Comparison of ENCODE assay signal across 8 mouse cellular contexts in genomic region chr2:167688126-167688497, GRCm38 (mm10). TPM values are rescaled to one million over a fixed set of nuclear protein-coding genes. Genes with fewer than 3 reads are reported as not detected.
A peak's percentile ranks its signal among the peaks of the same experiment; 100 is the strongest.
DNase-seq lines count a peak whose midpoint lies in the region; ATAC-seq lines count a peak whose summit lies in the region.

No protein-coding gene starts in this region.

- peak; percentile 37 for DNase-seq in kidney, adult 18-20 months
- DNase-seq in kidney, adult 11 months: no peak
- peak; percentile 43 for DNase-seq in ES-CJ7 (ENCODE audit: low read depth, low spot score)
- DNase-seq in embryonic facial prominence, embryonic 10.5 days (ENCODE audit: low spot score): no peak
- no peak for DNase-seq in limb, embryonic 11.5 days (ENCODE audit: low spot score)
- DNase-seq in spleen, adult 12 weeks (ENCODE audit: low spot score): no peak

- H3K27ac ChIP-seq in embryonic facial prominence, embryonic 10.5 days (replicated peaks): no peak overlapping the region
- H3K27ac ChIP-seq in limb, embryonic 11.5 days (replicated peaks; ENCODE audit: low read depth, low read length): no peak overlapping the region
- no peak overlapping the region for H3K27ac ChIP-seq in neural tube, embryonic 13.5 days (replicated peaks)

- H3K27me3 ChIP-seq in embryonic facial prominence, embryonic 10.5 days (replicated peaks; ENCODE audit: low read depth, poor library complexity, severe bottlenecking): peaks cover 69% of the 10 kb centered on the region
- peaks cover 22% of the 10 kb centered on the region for H3K27me3 ChIP-seq in limb, embryonic 11.5 days (ENCODE audit: control insufficient read depth, insufficient read depth, low read length)
- peaks cover 79% of the 10 kb centered on the region for H3K27me3 ChIP-seq in neural tube, embryonic 13.5 days

- ATAC-seq in limb, embryonic 11.5 days (ENCODE audit: insufficient number of reproducible peaks, low FRiP score, low TSS enrichment, low read depth): peak; percentile 31
- ATAC-seq in neural tube, embryonic 13.5 days (ENCODE audit: low read depth): peak; percentile 44
- no peak for ATAC-seq in activated CD4-positive, CD25-positive, alpha-beta regulatory T cell, adult 4 months

- H3K4me3 ChIP-seq in embryonic facial prominence, embryonic 10.5 days: peak overlapping the region; percentile 78
- peak overlapping the region; percentile 54; the same call in 1 of the 2 replicates for H3K4me3 ChIP-seq in limb, embryonic 11.5 days (ENCODE audit: low read depth, low read length)
- peak overlapping the region; percentile 55 for H3K4me3 ChIP-seq in neural tube, embryonic 13.5 days

- H3K9me3 ChIP-seq in embryonic facial prominence, embryonic 10.5 days: no peaks in the 10 kb centered on the region
- H3K9me3 ChIP-seq in limb, embryonic 11.5 days (ENCODE audit: control insufficient read depth, low read length): no peaks in the 10 kb centered on the region
- H3K9me3 ChIP-seq in neural tube, embryonic 13.5 days: no peaks in the 10 kb centered on the region

- 21% methylated on average over 12 of the region's 12 CpGs for WGBS in embryonic facial prominence, embryonic 10.5 days
- 19% methylated on average over 12 of the region's 12 CpGs for WGBS in limb, embryonic 11.5 days
- 24% methylated on average over 12 of the region's 12 CpGs for WGBS in neural tube, embryonic 13.5 days

- peak overlapping the region; percentile 89 for H3K4me2 ChIP-seq in limb, embryonic 11.5 days (ENCODE audit: low read depth, severe bottlenecking)
- peak overlapping the region; percentile 70 for H3K4me2 ChIP-seq in neural tube, embryonic 13.5 days

- no peaks in the 10 kb centered on the region for H3K36me3 ChIP-seq in embryonic facial prominence, embryonic 10.5 days (replicated peaks)
- H3K36me3 ChIP-seq in limb, embryonic 11.5 days (ENCODE audit: control insufficient read depth, insufficient read depth, low read length): no peaks in the 10 kb centered on the region
- no peaks in the 10 kb centered on the region for H3K36me3 ChIP-seq in neural tube, embryonic 13.5 days

- peaks cover 30% of the 10 kb centered on the region for H3K4me1 ChIP-seq in embryonic facial prominence, embryonic 10.5 days
- H3K4me1 ChIP-seq in limb, embryonic 11.5 days (ENCODE audit: control insufficient read depth, insufficient read depth, low read length): peaks cover 9% of the 10 kb centered on the region; the same call in 1 of the 2 replicates
- H3K4me1 ChIP-seq in neural tube, embryonic 13.5 days (replicated peaks): peaks cover 20% of the 10 kb centered on the region

- no peak overlapping the region for H3K9ac ChIP-seq in limb, embryonic 11.5 days (ENCODE audit: low read length)
- H3K9ac ChIP-seq in neural tube, embryonic 13.5 days: peak overlapping the region; percentile 65; the same call in 1 of the 2 replicates

RNA-seq across cellular contexts. Expression of gene Cebpb, which starts 0.6 kb away (rescaled TPM):
- polyA plus RNA-seq in embryonic facial prominence, embryonic 10.5 days (2016; fragmentation: Nextera tagmentation; extraction: Ambion mirVana): 1.7 and 1.8 TPM in 2 replicates
- polyA plus RNA-seq in limb, embryonic 11.5 days (2014; fragmentation: Nextera tagmentation; extraction: Ambion mirVana): 2.6 and 4.1 TPM in 2 replicates
- 2.2 and 2.3 TPM in 2 replicates for polyA plus RNA-seq in neural tube, embryonic 13.5 days (2015; fragmentation: Nextera tagmentation; extraction: Ambion mirVana)
- 1 to 10 TPM in 1 of 2 experiments, under 1 TPM in 1; 0.32 to 2.6 TPM for polyA plus RNA-seq in activated CD4-positive, CD25-positive, alpha-beta regulatory T cell, adult 4 months (2017; shearing (Covaris generic))

RNA-seq across cellular contexts. Expression of gene Tmem189, which starts 1.5 kb away (rescaled TPM):
- polyA plus RNA-seq in embryonic facial prominence, embryonic 10.5 days (2016; fragmentation: Nextera tagmentation; extraction: Ambion mirVana): 40.2 and 43.7 TPM in 2 replicates
- 35.5 and 37.5 TPM in 2 replicates for polyA plus RNA-seq in limb, embryonic 11.5 days (2014; fragmentation: Nextera tagmentation; extraction: Ambion mirVana)
- 40.1 and 41.9 TPM in 2 replicates for polyA plus RNA-seq in neural tube, embryonic 13.5 days (2015; fragmentation: Nextera tagmentation; extraction: Ambion mirVana)
- 10 to 100 TPM; 12.6 to 13.5 TPM for polyA plus RNA-seq in activated CD4-positive, CD25-positive, alpha-beta regulatory T cell, adult 4 months (2017; shearing (Covaris generic))

RNA-seq across cellular contexts. Expression of gene Gm20431, which starts 26.8 kb away (rescaled TPM):
- 0.68 and 4.9 TPM in 2 replicates for polyA plus RNA-seq in embryonic facial prominence, embryonic 10.5 days (2016; fragmentation: Nextera tagmentation; extraction: Ambion mirVana)
- polyA plus RNA-seq in limb, embryonic 11.5 days (2014; fragmentation: Nextera tagmentation; extraction: Ambion mirVana): 4.9 and 7.7 TPM in 2 replicates
- 9.1 and 9.3 TPM in 2 replicates for polyA plus RNA-seq in neural tube, embryonic 13.5 days (2015; fragmentation: Nextera tagmentation; extraction: Ambion mirVana)
- polyA plus RNA-seq in activated CD4-positive, CD25-positive, alpha-beta regulatory T cell, adult 4 months (2017; shearing (Covaris generic)): not detected

RNA-seq across cellular contexts. Expression of gene Ube2v1, which starts 56.2 kb away (rescaled TPM):
- polyA plus RNA-seq in embryonic facial prominence, embryonic 10.5 days (2016; fragmentation: Nextera tagmentation; extraction: Ambion mirVana): 384 and 394 TPM in 2 replicates
- polyA plus RNA-seq in limb, embryonic 11.5 days (2014; fragmentation: Nextera tagmentation; extraction: Ambion mirVana): 264 and 267 TPM in 2 replicates
- 326 and 340 TPM in 2 replicates for polyA plus RNA-seq in neural tube, embryonic 13.5 days (2015; fragmentation: Nextera tagmentation; extraction: Ambion mirVana)
- 100 to 1,000 TPM; 308 to 398 TPM for polyA plus RNA-seq in activated CD4-positive, CD25-positive, alpha-beta regulatory T cell, adult 4 months (2017; shearing (Covaris generic))

Comparison
In these comparisons a context has a peak if more than half of its experiments do, and no peak if none do; other contexts are left out.
1. DNase-seq: peak in kidney, adult 18-20 months (single experiment) and ES-CJ7 (single experiment); none in kidney, adult 11 months (single experiment), embryonic facial prominence, embryonic 10.5 days (single experiment), limb, embryonic 11.5 days (single experiment) and spleen, adult 12 weeks (single experiment).
2. Peak in every context shown above with its lines, with median percentiles within 50 percentile points of each other: H3K4me3 ChIP-seq.